Mouse (Mus musculus) limb, embryonic 13.5 days (tissue): ENCODE measurements at regions not wholly inside any gene's neighbourhood (a gene's known extent, or its start where the extent isn't known, plus 50 kb on each side); places are given as distances from the start of the nearest gene placed in this dataset.

Source experiments
- ATAC-seq: fragments of 200-750 bp; cut with Nextera tagmentation; 2 replicates; pipeline ENCODE4 v1.8.0; 2017; ENCODE audit warnings: low read depth, moderate number of reproducible peaks, moderate TSS enrichment; ENCODE audit not compliant: low FRiP score
- H3K27ac ChIP-seq: fragments of 300-500 bp; sonication (generic); 2 replicates; pipeline ENCODE4 v1.5.1; 2015; ENCODE audit warnings: inconsistent platforms, mild to moderate bottlenecking, moderate library complexity
- H3K27me3 ChIP-seq: fragments of 300-500 bp; sonication (generic); 2 replicates; pipeline ENCODE4 v1.6.1; 2015; ENCODE audit warnings: mild to moderate bottlenecking, inconsistent platforms
- H3K36me3 ChIP-seq: fragments of 300-500 bp; sonication (generic); 2 replicates; pipeline ENCODE4 v1.6.1; 2015; ENCODE audit warnings: inconsistent platforms, mild to moderate bottlenecking, moderate library complexity
- H3K4me1 ChIP-seq: fragments of 300-500 bp; sonication (generic); 2 replicates; pipeline ENCODE4 v1.6.1; 2015; ENCODE audit warnings: inconsistent platforms
- H3K4me2 ChIP-seq: fragments of 300-500 bp; sonication (generic); replicated peaks from 2 replicates; pipeline ENCODE4 v1.6.1; 2015; ENCODE audit warnings: inconsistent platforms, mild to moderate bottlenecking, moderate library complexity
- H3K4me3 ChIP-seq: fragments of 300-500 bp; sonication (generic); 2 replicates; pipeline ENCODE4 v1.5.1; 2015; ENCODE audit warnings: moderate library complexity, mild to moderate bottlenecking, inconsistent platforms
- H3K9ac ChIP-seq: fragments of 300-500 bp; sonication (generic); 2 replicates; pipeline ENCODE4 v1.6.1; 2015; ENCODE audit warnings: mild to moderate bottlenecking, inconsistent platforms
- H3K9me3 ChIP-seq: fragments of 300-500 bp; sonication (generic); 2 replicates; pipeline ENCODE4 v1.6.1; 2016; ENCODE audit warnings: inconsistent platforms
- WGBS: fragments of 180-500 bp; shearing (Covaris S2); methylation state at CpG from one replicate; pipeline ENCODE4 v1.1.7; 2015; 5-methylcytosine and 5-hydroxymethylcytosine counted together

GRCm38 (mm10) chr7:135939341-135939740 is 223.2 kb upstream of the Mki67 start:
- ATAC-seq, result no peak
- 57% methylated on average over 5 of the region's 5 CpGs for WGBS

GRCm38 (mm10) chr7:135942826-135943225 is 226.7 kb upstream of the Mki67 start:
- H3K4me2 ChIP-seq, result no peak overlapping the region
- H3K9ac ChIP-seq, result no peak overlapping the region
- H3K36me3 ChIP-seq, result no peaks in the 10 kb centered on the region
- H3K4me3 ChIP-seq, result no peak overlapping the region
- H3K9me3 ChIP-seq, result no peaks in the 10 kb centered on the region
- H3K27ac ChIP-seq, result no peak overlapping the region
- no peak for ATAC-seq
- 83% methylated on average over 2 of the region's 2 CpGs for WGBS
- H3K4me1 ChIP-seq, result 0 out of 2 replicates have a peak, but pooled peaks cover 3% of the 10 kb centered on the region
- H3K27me3 ChIP-seq, result 0 out of 2 replicates have a peak, but pooled peaks cover 3% of the 10 kb centered on the region

More at GRCm38 (mm10) chr7:135939341-135939740, 223.2 kb upstream of the Mki67 start:
- Histone ChIP-seq H3K4me3 (no peak overlapping the region), H3K36me3 (no peaks in the 10 kb centered on the region), H3K4me1 (0 out of 2 replicates have a peak, but pooled peaks cover 3% of the 10 kb centered on the region), H3K4me2 (no peak overlapping the region), H3K9me3 (no peaks in the 10 kb centered on the region), H3K27me3 (0 out of 2 replicates have a peak, but pooled peaks cover 3% of the 10 kb centered on the region), H3K9ac (no peak overlapping the region), H3K27ac (no peak overlapping the region)

GRCm38 (mm10) chr7:135946071-135946646 is 230.0 kb upstream of the Mki67 start:
- no peak overlapping the region for H3K4me3 ChIP-seq
- 82% methylated on average over 5 of the region's 5 CpGs for WGBS
- H3K4me1 ChIP-seq, result no peaks in the 10 kb centered on the region; the same call in 1 of the 2 replicates
- no peaks in the 10 kb centered on the region for H3K36me3 ChIP-seq
- H3K27me3 ChIP-seq, result 0 out of 2 replicates have a peak, but pooled peaks cover 3% of the 10 kb centered on the region
- no peak overlapping the region for H3K9ac ChIP-seq
- H3K9me3 ChIP-seq, result no peaks in the 10 kb centered on the region
- no peak for ATAC-seq
- no peak overlapping the region for H3K4me2 ChIP-seq
- no peak overlapping the region for H3K27ac ChIP-seq

- no peak overlapping the region for H3K4me3 ChIP-seq
- WGBS, result 76% methylated on average over 8 of the region's 8 CpGs
- no peak overlapping the region for H3K4me2 ChIP-seq
- no peak overlapping the region for H3K9ac ChIP-seq
- H3K4me1 ChIP-seq, result no peaks in the 10 kb centered on the region
- no peaks in the 10 kb centered on the region for H3K27me3 ChIP-seq
- no peak overlapping the region for H3K27ac ChIP-seq
- no peak for ATAC-seq
- no peaks in the 10 kb centered on the region for H3K36me3 ChIP-seq
- H3K9me3 ChIP-seq, result no peaks in the 10 kb centered on the region
Observed at GRCm38 (mm10) chr7:135961026-135961425, 244.9 kb upstream of the Mki67 start.

GRCm38 (mm10) chr7:135965528-135965927 is 249.4 kb upstream of the Mki67 start:
- no peaks in the 10 kb centered on the region for H3K4me1 ChIP-seq
- 67% methylated on average over 6 of the region's 6 CpGs for WGBS
- ATAC-seq, result no peak
- no peaks in the 10 kb centered on the region for H3K36me3 ChIP-seq
- no peak overlapping the region for H3K9ac ChIP-seq
- H3K27me3 ChIP-seq, result no peaks in the 10 kb centered on the region
- no peaks in the 10 kb centered on the region for H3K9me3 ChIP-seq
- H3K4me3 ChIP-seq, result no peak overlapping the region
- H3K4me2 ChIP-seq, result no peak overlapping the region
- H3K27ac ChIP-seq, result no peak overlapping the region

GRCm38 (mm10) chr7:135966231-135966630 is 250.1 kb upstream of the Mki67 start:
- H3K27me3 ChIP-seq, result no peaks in the 10 kb centered on the region
- H3K4me3 ChIP-seq, result no peak overlapping the region
- H3K27ac ChIP-seq, result no peak overlapping the region
- WGBS, result 49% methylated on average over 4 of the region's 4 CpGs
- H3K36me3 ChIP-seq, result no peaks in the 10 kb centered on the region
- no peak for ATAC-seq
- H3K9me3 ChIP-seq, result no peaks in the 10 kb centered on the region
- H3K4me1 ChIP-seq, result no peaks in the 10 kb centered on the region
- H3K9ac ChIP-seq, result no peak overlapping the region
- H3K4me2 ChIP-seq, result no peak overlapping the region

GRCm38 (mm10) chr7:135968638-135969037 is 252.5 kb upstream of the Mki67 start:
- WGBS, result 70% methylated on average over 8 of the region's 8 CpGs
- Histone ChIP-seq H3K9me3 (no peaks in the 10 kb centered on the region), H3K4me1 (no peaks in the 10 kb centered on the region), H3K4me2 (no peak overlapping the region), H3K9ac (no peak overlapping the region), H3K27ac (no peak overlapping the region), H3K4me3 (no peak overlapping the region), H3K27me3 (no peaks in the 10 kb centered on the region), H3K36me3 (no peaks in the 10 kb centered on the region)
- ATAC-seq, result no peak

GRCm38 (mm10) chr7:135986021-135986420 is 269.9 kb upstream of the Mki67 start:
- H3K9ac ChIP-seq, result no peak overlapping the region
- 83% methylated on average over 6 of the region's 6 CpGs for WGBS
- no peak overlapping the region for H3K27ac ChIP-seq
- no peaks in the 10 kb centered on the region for H3K9me3 ChIP-seq
- no peak overlapping the region for H3K4me2 ChIP-seq
- H3K4me1 ChIP-seq, result no peaks in the 10 kb centered on the region
- no peaks in the 10 kb centered on the region for H3K36me3 ChIP-seq
- no peak overlapping the region for H3K4me3 ChIP-seq
- no peak for ATAC-seq
- H3K27me3 ChIP-seq, result peaks cover 11% of the 10 kb centered on the region; the same call in 1 of the 2 replicates

- H3K36me3 ChIP-seq, result no peaks in the 10 kb centered on the region
- no peak for ATAC-seq
- H3K9me3 ChIP-seq, result no peaks in the 10 kb centered on the region
- peaks cover 24% of the 10 kb centered on the region for H3K27me3 ChIP-seq
- 51% methylated on average over 6 of the region's 6 CpGs for WGBS
- H3K4me2 ChIP-seq, result no peak overlapping the region
- H3K9ac ChIP-seq, result no peak overlapping the region
- H3K4me3 ChIP-seq, result no peak overlapping the region
- H3K4me1 ChIP-seq, result peaks cover 13% of the 10 kb centered on the region
- H3K27ac ChIP-seq, result no peak overlapping the region; the same call in 1 of the 2 replicates
Observed at GRCm38 (mm10) chr7:135990321-135990720, 274.2 kb upstream of the Mki67 start.

- Histone ChIP-seq H3K9ac (no peak overlapping the region), H3K4me2 (no peak overlapping the region), H3K36me3 (no peaks in the 10 kb centered on the region), H3K27me3 (peaks cover 24% of the 10 kb centered on the region), H3K9me3 (no peaks in the 10 kb centered on the region), H3K27ac (no peak overlapping the region), H3K4me3 (no peak overlapping the region), H3K4me1 (peaks cover 55% of the 10 kb centered on the region)
- WGBS, result 68% methylated on average over 10 of the region's 10 CpGs
- no peak for ATAC-seq
Observed at GRCm38 (mm10) chr7:135996896-135997295, 280.7 kb upstream of the Mki67 start.

GRCm38 (mm10) chr7:135997640-135998039 is 281.5 kb upstream of the Mki67 start:
- H3K4me1 ChIP-seq, result peaks cover 63% of the 10 kb centered on the region
- 21% methylated on average over 3 of the region's 3 CpGs for WGBS

GRCm38 (mm10) chr7:136002382-136002781 is 286.2 kb upstream of the Mki67 start:
- peaks cover 9% of the 10 kb centered on the region for H3K27me3 ChIP-seq
- peak overlapping the region; percentile 40 for H3K27ac ChIP-seq
- H3K36me3 ChIP-seq, result no peaks in the 10 kb centered on the region
- H3K4me1 ChIP-seq, result peaks cover 55% of the 10 kb centered on the region
- H3K4me2 ChIP-seq, result peak overlapping the region; percentile 42
- ATAC-seq, result peak; percentile 73
- no peak overlapping the region for H3K4me3 ChIP-seq
- no peaks in the 10 kb centered on the region for H3K9me3 ChIP-seq
- H3K9ac ChIP-seq, result no peak overlapping the region
- 13% methylated on average over 8 of the region's 8 CpGs for WGBS

More at GRCm38 (mm10) chr7:135997640-135998039, 281.5 kb upstream of the Mki67 start:
- no peak for ATAC-seq
- no peak overlapping the region for H3K9ac ChIP-seq
- no peaks in the 10 kb centered on the region for H3K9me3 ChIP-seq
- H3K27ac ChIP-seq, result peak overlapping the region; percentile 7; the same call in 1 of the 2 replicates
- no peaks in the 10 kb centered on the region for H3K36me3 ChIP-seq
- H3K27me3 ChIP-seq, result peaks cover 20% of the 10 kb centered on the region
- no peak overlapping the region for H3K4me2 ChIP-seq
- H3K4me3 ChIP-seq, result no peak overlapping the region

GRCm38 (mm10) chr7:136003291-136003690 is 287.1 kb upstream of the Mki67 start:
- Histone ChIP-seq H3K4me2 (peak overlapping the region; percentile 42; the same call in 1 of the 2 replicates), H3K4me1 (peaks cover 55% of the 10 kb centered on the region), H3K27me3 (peaks cover 18% of the 10 kb centered on the region), H3K36me3 (no peaks in the 10 kb centered on the region), H3K27ac (peak overlapping the region; percentile 79; the same call in 1 of the 2 replicates), H3K9ac (no peak overlapping the region), H3K9me3 (no peaks in the 10 kb centered on the region), H3K4me3 (no peak overlapping the region)
- 86% methylated on average over 2 of the region's 2 CpGs for WGBS
- no peak for ATAC-seq
